Mouse (Mus musculus) small intestine, adult 2 months (tissue): ENCODE data around the gene Twf1. TPM values are rescaled to one million over a fixed set of nuclear protein-coding genes. Genes with fewer than 3 reads are reported as not detected.

Source experiments
- H3K27ac ChIP-seq: fragments of 200-500 bp; 2 replicates; pipeline ENCODE4 v1.5.1; 2012; ENCODE audit warnings: low read depth, low read length, control low read depth, inconsistent platforms; ENCODE audit not compliant: insufficient read depth
- H3K27me3 ChIP-seq: fragments of 200-500 bp; 2 replicates; pipeline ENCODE4 v1.6.1; 2012; ENCODE audit warnings: mild to moderate bottlenecking, moderate library complexity, low read length, inconsistent platforms; ENCODE audit not compliant: control insufficient read depth, insufficient read depth
- H3K36me3 ChIP-seq: fragments of 200-500 bp; 2 replicates; pipeline ENCODE4 v1.6.1; 2012; ENCODE audit warnings: mild to moderate bottlenecking, low read length, control low read depth, inconsistent platforms; ENCODE audit not compliant: control insufficient read depth, insufficient read depth
- H3K4me1 ChIP-seq: fragments of 200-500 bp; 2 replicates; pipeline ENCODE4 v1.6.1; 2012; ENCODE audit warnings: low read length, inconsistent platforms, mixed read lengths; ENCODE audit not compliant: control insufficient read depth, insufficient read depth, insufficient read length
- H3K4me3 ChIP-seq: fragments of 200-500 bp; 2 replicates; pipeline ENCODE4 v1.5.1; 2012; ENCODE audit warnings: low read depth, mild to moderate bottlenecking, control low read depth, inconsistent platforms, low read length, moderate library complexity
- CTCF ChIP-seq: fragments of 200-500 bp; IDR thresholded peaks from 2 replicates; pipeline ENCODE4 v1.5.1; 2012; ENCODE audit warnings: low read depth, mild to moderate bottlenecking, control low read depth, inconsistent platforms, low read length, moderate library complexity, mixed read lengths; ENCODE audit not compliant: insufficient replicate concordance, insufficient read length; ENCODE audit errors: extremely low read depth
- POLR2A ChIP-seq: fragments of 200-500 bp; IDR thresholded peaks from 2 replicates; pipeline ENCODE4 v1.6.1; 2012; ENCODE audit warnings: low read depth, mild to moderate bottlenecking, control low read depth, inconsistent platforms, low read length, moderate library complexity
- WGBS: fragments of 180-500 bp; shearing (Covaris S2); methylation state at CpG from one replicate; pipeline ENCODE4 v1.1.7; 2018; 5-methylcytosine and 5-hydroxymethylcytosine counted together
- polyA plus RNA-seq: library from polyadenylated mRNA; depleted of rRNA; stranded (reverse); fragments of >200 nt; gene quantifications from 2 replicates; pipeline ENCODE4 v1.2.3, GENCODE M21; 2012

Gene Twf1
- polyA plus RNA-seq, 1 experiment, result 42.5 TPM

DNA sequence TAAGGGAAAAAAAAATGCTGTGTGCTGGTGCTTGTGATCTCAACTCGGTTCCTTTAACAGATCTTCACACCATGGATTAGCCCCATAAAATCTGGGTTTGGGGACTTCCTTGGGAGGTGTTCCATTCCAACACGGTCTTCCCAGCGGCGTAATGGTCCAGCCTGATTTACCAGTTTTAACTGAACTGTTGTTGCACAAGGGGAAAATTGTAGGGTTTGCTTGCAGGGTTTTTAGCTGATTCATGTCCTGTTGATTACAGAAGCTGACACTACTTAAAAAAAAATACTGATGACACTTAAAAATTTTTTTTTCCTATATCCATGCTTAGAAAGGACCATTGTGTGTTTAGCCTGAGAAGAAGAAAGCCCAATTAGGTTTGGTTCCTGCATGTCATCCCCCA is 1.7 kb upstream of the Twf1 start:
- WGBS, result 69% methylated on average over 4 of the region's 4 CpGs
- Histone ChIP-seq H3K27me3 (no peaks in the 10 kb centered on the region), H3K27ac (no peak overlapping the region), H3K36me3 (peaks cover 3% of the 10 kb centered on the region), H3K4me3 (no peak overlapping the region), H3K4me1 (peaks cover 8% of the 10 kb centered on the region; the same call in 1 of the 2 replicates)
- TF ChIP-seq POLR2A (no peak), CTCF (no peak)

GRCm38 (mm10) chr15:94590083-94590482 is 394 bp upstream of the Twf1 start:
- TF ChIP-seq CTCF (no peak), POLR2A (no peak)
- 10% methylated on average over 8 of the region's 8 CpGs for WGBS
- H3K36me3 ChIP-seq, result peaks cover 12% of the 10 kb centered on the region
- H3K27me3 ChIP-seq, result no peaks in the 10 kb centered on the region
- peaks cover 8% of the 10 kb centered on the region; the same call in 1 of the 2 replicates for H3K4me1 ChIP-seq
- H3K4me3 ChIP-seq, result peak overlapping the region; percentile 43; the same call in 1 of the 2 replicates
- H3K27ac ChIP-seq, result no peak overlapping the region

DNA sequence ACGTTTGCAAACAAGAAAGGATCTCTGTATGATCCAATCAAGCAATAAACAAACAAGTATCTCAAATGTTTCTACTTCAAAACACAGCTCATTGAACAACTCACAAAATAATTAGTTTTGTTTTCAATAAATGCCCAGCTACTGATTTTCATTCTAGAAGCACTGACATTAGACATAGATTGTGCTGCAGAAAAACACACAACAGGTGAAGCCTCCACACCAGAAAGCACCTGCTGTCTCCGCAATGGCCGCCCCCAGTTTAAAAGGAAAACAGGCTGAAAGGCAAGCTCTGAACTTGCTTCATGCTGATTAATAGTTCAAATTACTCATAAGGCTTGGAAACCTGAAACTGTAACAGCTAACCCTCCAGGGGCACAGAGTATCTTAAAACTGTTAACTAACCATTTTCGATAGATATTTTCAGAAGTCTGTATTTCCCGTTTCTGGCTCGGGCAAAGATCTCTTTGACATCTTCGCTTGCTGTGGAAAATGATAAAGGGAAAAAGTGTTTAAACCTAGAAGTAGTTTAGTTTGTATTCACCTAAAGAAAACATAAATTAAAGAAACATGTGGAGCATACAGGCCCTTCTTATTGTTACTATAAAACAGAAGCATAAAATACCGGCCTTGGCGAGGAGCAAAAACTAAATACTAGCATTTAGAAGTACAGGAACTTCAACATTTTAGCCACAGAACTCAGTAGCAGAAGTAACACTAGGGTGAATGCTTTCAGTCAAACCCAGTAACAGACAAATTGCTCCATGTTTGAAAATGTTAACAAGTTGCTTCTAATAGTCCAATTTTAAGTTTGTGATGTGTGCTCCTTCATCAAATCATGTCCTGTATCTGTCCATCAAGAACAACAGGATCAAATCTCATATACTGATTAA is 1.6 kb downstream of the Twf1 start:
- H3K27me3 ChIP-seq, result no peaks in the 10 kb centered on the region
- TF ChIP-seq CTCF (no peak), POLR2A (no peak)
- WGBS, result 38% methylated on average over 9 of the region's 9 CpGs

GRCm38 (mm10) chr15:94584738-94585137 is 5.0 kb downstream of the Twf1 start:
- no peak overlapping the region for H3K27ac ChIP-seq
- peak; percentile 38; the same call in 1 of the 2 replicates for TF ChIP-seq CTCF
- no peak for TF ChIP-seq POLR2A
- H3K36me3 ChIP-seq, result peaks cover 60% of the 10 kb centered on the region
- 72% methylated on average over 4 of the region's 4 CpGs for WGBS
- H3K27me3 ChIP-seq, result no peaks in the 10 kb centered on the region
- H3K4me1 ChIP-seq, result peaks cover 2% of the 10 kb centered on the region
- no peak overlapping the region for H3K4me3 ChIP-seq

More for the DNA sequence above, 1.6 kb downstream of the Twf1 start:
- Histone ChIP-seq H3K27ac (no peak overlapping the region), H3K4me3 (no peak overlapping the region), H3K36me3 (peaks cover 32% of the 10 kb centered on the region), H3K4me1 (peaks cover 5% of the 10 kb centered on the region; the same call in 1 of the 2 replicates)

DNA sequence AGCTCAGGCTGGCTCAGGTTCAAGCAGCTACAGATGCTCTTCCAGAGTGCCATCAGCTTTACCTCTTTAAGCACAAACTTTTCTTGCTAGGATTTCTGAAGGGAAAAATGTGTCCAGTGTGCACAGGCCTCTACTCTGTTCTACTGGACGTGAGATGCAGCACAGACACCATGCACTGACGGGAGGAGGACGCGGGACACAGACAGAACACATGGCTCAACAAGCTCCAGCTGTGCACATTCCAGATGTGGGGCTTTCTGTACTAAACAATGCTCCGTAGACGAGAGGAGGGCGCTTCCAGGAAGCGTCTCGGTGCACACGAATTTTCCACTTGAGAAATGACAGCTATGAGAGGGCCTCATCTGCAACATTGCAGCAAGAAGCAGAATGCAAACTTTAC is 6.5 kb downstream of the Twf1 start:
- Histone ChIP-seq H3K36me3 (peaks cover 66% of the 10 kb centered on the region), H3K4me1 (peaks cover 2% of the 10 kb centered on the region), H3K27ac (no peak overlapping the region), H3K27me3 (no peaks in the 10 kb centered on the region), H3K4me3 (no peak overlapping the region)
- TF ChIP-seq CTCF (no peak), POLR2A (no peak)
- 82% methylated on average over 10 of the region's 10 CpGs for WGBS

DNA sequence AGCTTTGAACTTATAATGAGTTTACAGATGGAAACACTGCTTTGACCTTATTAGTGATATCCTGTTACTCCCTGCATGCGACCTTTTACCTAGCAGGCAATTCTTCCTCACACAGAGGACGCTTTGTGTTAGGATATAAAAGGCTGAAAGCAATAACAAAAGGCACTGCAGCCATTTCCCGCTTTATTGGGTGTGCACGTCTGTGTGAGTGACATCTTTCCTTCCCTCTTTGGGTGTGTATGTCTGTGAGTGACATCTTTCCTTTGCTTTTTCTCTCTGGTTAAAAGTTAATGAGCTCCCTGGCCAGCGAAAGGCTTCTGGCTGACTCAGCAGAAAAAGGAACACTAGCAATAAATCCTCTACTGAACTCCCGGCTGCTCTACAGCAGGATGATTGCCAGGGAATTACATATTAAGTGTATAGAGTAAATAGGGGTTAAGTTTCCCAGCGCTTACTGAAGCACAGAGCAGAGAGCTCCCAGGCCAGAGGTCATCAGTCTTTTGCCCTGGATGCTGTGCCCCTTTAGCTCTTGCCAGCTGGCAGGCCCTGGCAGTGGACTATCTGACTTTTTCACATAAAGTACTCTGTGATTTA is 7.6 kb downstream of the Twf1 start:
- H3K36me3 ChIP-seq, result peaks cover 68% of the 10 kb centered on the region

More for the DNA sequence above, 7.6 kb downstream of the Twf1 start:
- Histone ChIP-seq H3K27ac (no peak overlapping the region), H3K4me1 (no peaks in the 10 kb centered on the region; the same call in 1 of the 2 replicates), H3K4me3 (no peak overlapping the region), H3K27me3 (no peaks in the 10 kb centered on the region)
- TF ChIP-seq CTCF (no peak), POLR2A (no peak)
- 29% methylated on average over 7 of the region's 7 CpGs for WGBS
